Mouse (Mus musculus): ENCODE data around the gene Acp7. TPM values are rescaled to one million over a fixed set of nuclear protein-coding genes. Genes with fewer than 3 reads are reported as not detected.

The Acp7 gene
- polyA plus RNA-seq, 1 experiment: not detected

DNA sequence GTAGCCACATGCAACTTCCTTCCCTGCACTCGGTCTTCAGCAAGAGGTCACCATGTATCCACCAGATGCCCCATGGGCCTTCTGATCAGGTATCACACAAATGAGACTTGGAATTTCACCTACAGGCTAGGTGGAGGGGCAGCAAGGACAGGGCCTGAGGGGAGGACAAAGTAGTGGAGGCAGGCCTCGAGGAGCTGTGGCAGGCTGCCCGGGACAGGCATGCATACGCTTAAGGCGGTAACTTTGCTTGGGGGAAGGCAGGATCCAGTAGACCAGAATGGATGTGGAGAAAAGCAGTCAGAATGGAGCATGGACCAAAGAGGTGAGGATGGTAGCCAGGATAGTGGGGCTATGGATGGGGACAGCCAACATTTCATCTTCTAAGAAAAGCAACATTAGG is 51.3 kb downstream of the Acp7 start:
- WGBS: 58% methylated on average over 5 of the region's 5 CpGs
- DNase-seq (ENCODE audit: low read depth, low spot score): no peak

DNA sequence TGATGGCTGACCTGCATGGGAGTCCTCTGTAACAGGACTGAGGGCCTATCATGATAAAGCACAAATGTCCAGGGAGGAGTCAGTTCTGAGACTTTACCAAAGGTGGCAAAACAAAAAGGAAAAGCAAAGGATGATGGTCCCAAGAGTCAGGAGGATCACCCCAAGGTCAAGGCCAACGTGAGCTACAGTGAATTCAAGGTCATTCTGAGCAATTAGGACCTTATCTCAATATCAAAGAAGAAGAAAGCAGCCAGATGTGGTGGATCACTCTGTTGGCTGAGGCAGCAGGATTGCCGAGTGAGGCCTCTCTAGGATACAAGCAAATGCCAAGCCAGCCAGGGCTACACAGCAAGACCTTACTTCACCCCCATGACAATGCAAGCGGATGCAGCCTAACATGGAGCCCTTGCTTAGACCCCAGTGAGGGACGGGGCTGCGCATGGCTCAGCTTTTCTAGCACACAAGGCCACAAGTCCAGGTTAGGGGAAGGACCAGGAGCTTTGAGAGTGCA is 52.5 kb downstream of the Acp7 start:
- no peak for DNase-seq (ENCODE audit: low read depth, low spot score)
- 61% methylated on average over 5 of the region's 5 CpGs for WGBS

DNA sequence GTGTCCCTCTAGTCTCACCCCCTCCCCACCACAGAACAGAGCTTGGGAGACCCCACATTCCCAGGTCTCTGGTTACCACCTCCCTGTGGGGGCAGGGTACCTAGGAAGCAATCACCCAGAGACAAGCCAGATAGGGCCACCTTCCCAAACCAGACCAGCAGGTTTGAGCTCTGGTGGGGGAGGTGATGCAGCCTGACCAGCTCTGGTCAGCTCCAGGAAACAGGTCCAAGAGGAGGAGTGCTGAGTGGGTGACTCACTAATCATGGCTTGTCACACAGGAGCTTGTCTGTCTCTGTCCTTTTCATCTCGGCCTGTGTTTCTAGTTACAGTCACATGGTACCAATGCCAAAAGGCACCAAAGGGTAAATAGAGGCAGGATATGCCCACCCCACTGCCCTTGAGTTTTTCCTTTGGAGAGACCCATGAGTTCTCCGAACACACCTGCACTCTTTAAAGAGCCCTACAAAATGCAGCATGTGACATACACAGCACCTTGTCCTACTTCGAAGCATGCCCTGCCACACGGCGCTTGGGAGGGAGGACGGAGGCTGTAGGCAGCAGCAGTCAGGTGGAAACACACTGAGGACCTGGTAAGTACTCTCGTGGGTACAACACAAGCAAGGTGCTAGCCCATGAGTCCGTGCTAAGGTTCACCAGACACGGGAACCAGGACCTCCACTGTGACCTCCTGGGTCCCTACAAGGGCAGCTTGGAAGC is 53.1 kb downstream of the Acp7 start:
- WGBS: 32% methylated on average over 9 of the region's 9 CpGs
- peak; percentile 84 for DNase-seq (ENCODE audit: low read depth, low spot score)

DNA sequence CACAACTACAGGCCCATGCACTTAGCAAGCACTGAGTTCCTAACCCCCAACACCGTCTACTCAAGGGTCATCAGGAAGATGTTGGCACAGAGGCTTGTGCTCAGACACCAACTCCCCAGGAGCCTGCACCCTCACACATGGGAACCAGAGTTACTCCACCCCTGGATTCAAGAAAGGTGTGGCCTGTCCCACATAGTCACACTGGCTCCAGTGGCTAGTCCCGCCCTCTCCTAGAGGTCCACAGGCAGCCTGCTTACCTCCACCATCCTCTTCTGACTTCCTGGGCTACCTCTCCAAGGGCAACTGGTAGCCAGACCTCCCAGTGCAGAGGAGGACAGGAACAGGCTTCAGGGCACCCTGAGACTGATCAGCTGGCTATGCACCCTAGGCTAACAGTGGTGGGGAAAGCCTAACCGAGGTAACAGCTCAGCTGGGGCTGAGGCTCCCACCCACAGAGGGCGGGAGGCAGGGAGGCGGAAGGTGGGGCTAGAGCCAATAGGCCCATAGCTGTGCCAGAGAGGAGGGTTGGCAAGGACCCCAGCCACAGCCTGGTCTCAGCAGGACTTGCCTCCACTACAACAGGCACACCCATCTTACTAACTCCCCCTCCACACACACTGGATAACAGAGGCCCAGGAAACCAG is 54.7 kb downstream of the Acp7 start:
- WGBS: 21% methylated on average over 5 of the region's 5 CpGs
- no peak for DNase-seq (ENCODE audit: low read depth, low spot score)

DNA sequence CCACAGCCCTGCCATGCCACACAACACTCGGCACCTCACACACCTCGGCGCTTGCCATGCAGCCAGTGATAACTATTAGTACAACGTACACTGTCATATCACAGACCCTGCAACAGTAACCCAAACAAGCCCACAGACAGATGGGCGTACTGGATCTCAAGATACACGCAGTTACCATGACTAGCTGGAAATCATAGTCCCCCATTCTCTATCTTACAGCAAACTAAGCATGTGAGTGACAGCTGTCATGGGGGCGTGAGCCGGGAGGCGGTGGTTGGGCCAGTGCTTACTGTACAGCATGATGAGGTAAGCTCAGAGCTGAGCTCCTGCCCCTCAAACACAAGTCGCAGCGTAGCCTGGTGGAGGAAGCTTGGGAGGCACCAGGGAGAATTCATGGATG is 55.5 kb downstream of the Acp7 start:
- WGBS: 81% methylated on average over 11 of the region's 11 CpGs
- no peak for DNase-seq (ENCODE audit: low read depth, low spot score)

DNA sequence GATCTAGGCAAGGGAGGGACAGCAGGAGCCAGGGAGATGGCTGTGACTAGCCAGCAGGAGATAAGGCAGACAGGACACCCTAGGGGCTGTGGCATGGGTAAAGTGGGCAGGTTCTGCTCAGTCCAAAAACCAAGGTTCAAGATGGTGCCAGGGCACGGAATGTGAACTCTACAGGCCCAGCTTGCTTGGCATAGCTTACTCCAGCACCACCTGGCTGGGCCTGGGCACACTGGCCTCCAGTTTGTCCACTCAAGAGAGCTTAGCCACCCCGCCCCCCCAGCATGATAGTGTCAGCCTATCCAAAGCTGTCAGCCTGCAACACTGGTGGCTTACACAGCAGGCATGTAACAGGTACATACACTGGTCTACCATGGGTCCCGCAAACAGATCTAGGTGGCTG is 57.9 kb downstream of the Acp7 start:
- DNase-seq (ENCODE audit: low read depth, low spot score): no peak
- 81% methylated on average over 3 of the region's 3 CpGs for WGBS

DNA sequence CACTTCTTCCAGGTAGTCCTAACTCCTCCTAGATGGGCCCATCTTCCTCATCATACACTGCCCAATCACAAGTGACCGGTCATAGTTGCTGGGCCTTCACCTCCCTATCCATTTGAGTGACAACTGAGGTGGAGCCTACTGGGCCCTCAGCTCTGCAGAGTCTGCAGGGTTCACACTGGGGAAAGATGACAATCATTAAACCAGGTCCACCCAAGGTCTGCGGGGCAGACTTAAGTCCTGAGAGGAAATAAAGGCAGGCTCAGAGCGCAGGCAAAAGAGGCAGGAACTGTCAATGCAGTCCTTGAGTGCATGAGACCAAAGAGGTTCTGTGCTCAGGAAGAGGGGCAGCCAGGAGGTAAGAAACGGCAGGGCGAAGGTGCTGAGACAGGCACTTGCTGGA is 58.4 kb downstream of the Acp7 start:
- DNase-seq (ENCODE audit: low read depth, low spot score): no peak

DNA sequence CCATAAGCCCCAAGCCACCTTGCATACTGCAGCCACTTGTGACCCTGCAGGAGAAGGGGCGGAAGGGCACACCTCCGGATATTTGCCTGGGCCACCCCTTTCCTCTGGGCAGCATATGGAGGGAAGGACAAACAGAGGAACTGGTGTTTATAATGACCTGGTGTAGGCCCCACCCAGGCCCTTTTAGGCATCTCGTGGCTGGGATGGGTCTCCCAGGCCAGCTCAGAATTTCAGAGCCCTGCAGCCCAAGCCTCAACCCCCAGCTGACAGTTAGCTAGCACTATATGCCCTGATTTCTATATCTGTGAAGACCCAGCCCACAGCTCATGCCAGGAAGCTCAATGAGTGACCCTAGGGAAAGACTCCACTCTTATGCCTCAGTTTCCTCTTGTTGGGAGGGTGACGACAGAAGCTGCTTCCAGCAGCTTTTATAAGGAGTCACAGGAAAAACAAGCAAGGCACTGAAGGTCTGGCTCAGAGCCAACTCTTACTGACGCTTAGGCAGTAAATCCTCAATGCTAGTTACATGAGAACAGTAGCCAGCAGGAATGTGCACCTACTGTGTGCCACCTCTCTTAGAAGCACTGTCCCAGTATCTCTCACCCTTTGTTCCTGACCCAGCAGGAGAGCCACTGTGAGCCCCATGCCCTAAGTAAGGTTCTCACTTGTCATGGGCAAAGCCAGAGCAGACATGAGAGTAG is 60.0 kb downstream of the Acp7 start:
- 15% methylated on average over 5 of the region's 5 CpGs for WGBS

More for the DNA sequence above, 58.4 kb downstream of the Acp7 start:
- 52% methylated on average over 5 of the region's 5 CpGs for WGBS

DNA sequence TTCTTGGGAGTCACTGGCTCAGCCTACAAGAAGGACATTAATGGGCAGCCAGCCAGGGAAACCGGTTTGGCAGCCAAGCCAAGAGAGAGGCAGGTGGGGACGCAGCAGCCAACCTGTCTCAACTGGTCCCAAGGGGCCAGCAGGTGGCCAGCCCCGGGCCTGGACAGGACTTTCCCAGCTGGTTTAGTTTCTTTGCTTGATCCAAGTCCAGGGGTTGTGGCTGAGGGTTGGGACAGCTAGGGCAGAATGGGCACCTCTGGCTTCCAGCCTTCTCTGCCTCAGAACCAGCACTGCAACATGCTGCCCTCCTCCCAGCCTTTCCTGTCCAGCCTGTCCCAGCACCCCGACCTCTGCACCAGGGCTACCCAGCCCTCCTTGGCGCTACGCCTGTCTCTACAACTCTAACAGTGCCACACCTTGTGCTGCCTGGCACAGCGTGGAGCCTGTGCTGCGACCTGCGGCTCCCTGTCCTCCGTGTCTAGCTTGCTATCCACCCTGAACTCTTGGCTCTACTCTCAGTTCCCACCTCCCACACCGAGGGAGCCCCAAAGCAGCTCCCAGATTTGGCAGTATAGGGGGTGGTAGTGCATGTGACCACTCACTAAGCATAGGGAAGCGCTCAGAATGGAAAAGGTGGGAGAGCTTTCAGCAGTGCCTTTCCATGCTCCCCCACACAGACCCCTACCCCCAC is 60.7 kb downstream of the Acp7 start:
- peak; percentile 91 for DNase-seq (ENCODE audit: low read depth, low spot score)
- WGBS: 25% methylated on average over 12 of the region's 12 CpGs

More for the DNA sequence above, 60.0 kb downstream of the Acp7 start:
- DNase-seq (ENCODE audit: low read depth, low spot score): no peak

DNA sequence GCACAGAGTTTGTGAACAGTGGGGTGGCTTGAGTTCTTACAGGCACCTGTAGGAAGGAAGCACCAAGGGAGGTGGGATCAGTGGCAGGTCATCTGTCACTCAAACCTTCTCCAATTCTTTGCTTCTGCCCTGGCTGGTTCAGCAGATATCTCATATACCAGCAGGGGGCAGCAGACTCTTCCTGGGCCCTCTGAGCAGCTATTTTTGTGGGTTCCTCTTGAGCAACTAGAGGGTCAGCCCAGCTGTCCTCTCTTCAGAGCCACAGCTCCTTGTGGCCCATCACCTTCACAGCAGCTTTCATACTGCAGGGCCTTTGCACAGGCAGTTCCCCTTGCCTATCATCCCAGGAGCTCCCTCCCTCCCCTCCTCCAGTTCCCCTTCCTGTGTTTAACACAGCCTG is 62.9 kb downstream of the Acp7 start:
- no peak for DNase-seq (ENCODE audit: low read depth, low spot score)

DNA sequence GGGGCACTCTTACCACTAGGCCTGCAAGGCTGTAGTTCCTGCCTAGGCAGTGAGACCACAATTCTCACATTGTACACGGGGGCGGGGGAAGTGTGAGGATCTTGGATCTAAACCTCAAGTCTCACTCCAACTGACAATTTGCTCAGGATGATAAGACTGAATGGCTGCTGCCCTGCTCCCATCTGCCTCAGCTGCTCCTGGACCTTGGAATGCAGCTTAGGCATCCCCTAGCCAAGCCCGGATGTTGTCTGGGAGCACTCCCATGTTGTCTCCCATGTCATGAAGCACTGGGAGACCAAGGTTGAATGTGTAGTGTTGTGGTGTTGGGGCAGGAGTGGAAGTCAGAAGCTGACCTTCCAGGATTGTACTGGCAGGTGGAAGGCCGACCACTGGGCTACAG is 63.6 kb downstream of the Acp7 start:
- DNase-seq (ENCODE audit: low read depth, low spot score): no peak
- 86% methylated on average over 4 of the region's 4 CpGs for WGBS

DNA sequence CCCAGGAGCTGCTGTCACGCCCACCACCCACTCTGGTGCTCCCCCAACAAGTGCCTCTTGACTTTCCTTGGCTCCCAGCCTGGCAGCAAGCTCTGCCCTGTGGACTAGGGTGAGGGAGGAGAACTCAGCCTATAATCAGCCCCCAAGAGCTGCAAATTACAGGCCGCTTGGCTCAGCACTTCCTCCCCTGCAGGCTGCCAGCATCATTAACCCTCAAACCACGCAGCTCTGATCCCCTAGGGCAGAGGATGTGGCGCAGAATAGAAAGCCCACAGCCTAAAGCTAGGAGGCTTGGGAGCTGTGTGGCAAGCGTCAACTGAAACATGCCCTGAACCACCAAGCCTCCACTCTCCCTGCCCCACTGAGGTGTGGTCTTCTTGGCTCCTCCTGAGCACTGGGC is 65.7 kb downstream of the Acp7 start:
- no peak for DNase-seq (ENCODE audit: low read depth, low spot score)
- WGBS: 83% methylated on average over 5 of the region's 5 CpGs

DNA sequence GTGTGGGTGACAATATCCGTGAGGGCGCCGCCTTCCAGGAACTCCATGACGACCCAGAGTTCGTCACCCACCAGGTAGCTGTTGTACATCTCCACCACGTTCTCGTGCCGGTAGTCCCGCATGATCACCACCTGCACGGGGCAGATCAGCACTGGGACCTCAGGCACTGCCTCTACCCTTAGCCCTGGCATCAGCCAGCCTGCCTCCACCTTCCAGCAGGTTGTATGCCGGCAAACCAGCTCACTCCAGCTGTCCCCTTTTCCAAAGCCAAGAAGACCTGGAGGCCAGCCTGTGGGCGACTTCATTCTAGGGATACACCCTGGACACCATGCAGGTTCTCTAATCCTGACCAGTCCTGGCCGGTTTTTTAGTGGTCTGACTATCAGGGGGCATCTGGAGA is 68.2 kb downstream of the Acp7 start:
- 91% methylated on average over 13 of the region's 13 CpGs for WGBS
- DNase-seq (ENCODE audit: low read depth, low spot score): no peak

DNA sequence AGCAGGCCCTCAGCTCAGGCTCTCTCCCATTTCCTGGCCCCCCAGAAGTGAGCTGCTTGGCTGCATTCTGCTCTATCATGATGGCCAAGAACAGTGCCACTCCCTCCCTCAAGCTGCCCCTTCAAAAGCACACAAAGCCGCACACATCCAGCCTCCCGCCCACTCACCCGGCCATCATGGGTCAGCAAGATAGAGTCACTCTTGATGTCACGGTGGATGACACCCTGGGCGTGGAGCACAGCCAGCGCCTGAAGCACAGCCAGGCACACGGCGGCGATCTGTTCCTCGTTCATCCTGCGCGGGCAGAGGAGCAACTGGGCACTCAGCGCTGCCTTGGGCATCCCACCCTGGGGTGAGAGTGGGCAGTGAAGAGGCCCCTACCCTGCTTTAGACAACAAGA is 68.8 kb downstream of the Acp7 start:
- no peak for DNase-seq (ENCODE audit: low read depth, low spot score)
- WGBS: 88% methylated on average over 13 of the region's 13 CpGs

DNA sequence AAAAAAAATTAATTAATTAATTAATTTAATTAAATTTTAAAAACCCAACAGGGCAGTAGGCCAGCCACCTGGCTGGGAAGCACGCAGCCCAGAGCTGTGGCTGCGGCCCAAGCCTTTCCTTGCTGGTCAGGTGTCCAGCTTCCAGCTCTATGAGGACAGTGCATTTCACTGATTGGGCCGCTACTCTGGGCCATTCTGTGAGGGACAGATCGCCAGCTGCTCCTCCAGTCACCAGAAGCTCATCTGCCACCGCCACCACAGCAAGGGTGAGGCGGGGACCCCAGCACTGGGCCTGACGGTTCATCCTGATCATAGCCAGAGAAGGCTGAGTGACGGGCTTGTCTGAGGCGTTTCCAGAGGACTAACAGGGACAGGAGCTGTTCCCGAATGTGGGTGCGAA is 69.2 kb downstream of the Acp7 start:
- DNase-seq (ENCODE audit: low read depth, low spot score): no peak
- 95% methylated on average over 11 of the region's 11 CpGs for WGBS

DNA sequence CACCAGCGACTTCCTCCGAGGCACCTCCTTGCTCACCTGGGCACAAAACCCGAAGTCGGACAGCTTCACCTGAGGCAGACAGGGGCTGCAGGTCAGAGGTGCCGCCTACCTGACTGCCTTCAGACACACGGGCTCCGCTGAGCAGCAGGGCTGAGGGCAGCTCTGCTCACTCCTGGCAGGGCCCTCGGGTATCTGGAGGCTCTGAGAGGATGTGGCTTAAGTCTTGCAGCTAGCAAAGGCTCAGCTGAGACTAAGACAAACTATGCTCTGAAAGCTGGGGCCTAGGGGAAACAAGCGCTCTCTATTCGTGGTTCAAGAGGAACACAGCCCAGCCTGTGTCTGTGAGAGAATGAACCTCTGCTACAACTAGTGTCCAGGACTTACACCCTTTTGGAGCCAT is 70.3 kb downstream of the Acp7 start:
- 87% methylated on average over 10 of the region's 10 CpGs for WGBS
- no peak for DNase-seq (ENCODE audit: low read depth, low spot score)

DNA sequence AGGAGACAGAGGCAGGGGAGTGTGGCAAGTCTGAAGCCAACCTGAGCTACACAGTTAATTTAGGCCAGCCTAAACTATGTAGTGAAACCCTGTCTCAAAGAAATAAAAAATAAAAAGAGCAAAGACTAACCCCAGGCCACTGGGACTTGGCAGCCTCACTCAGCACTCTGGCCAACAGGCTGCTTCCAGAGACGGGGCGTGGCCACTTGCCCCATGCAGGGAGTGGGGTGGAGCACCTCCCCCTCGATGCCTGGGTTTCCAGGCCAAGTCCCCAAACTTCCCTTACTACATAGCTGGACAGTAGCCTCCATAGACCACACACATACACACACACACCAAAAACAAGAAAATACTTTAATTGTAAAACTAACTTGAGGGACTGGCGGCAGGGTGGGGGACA is 72.6 kb downstream of the Acp7 start:
- DNase-seq (ENCODE audit: low read depth, low spot score): no peak
- 21% methylated on average over 4 of the region's 4 CpGs for WGBS

DNA sequence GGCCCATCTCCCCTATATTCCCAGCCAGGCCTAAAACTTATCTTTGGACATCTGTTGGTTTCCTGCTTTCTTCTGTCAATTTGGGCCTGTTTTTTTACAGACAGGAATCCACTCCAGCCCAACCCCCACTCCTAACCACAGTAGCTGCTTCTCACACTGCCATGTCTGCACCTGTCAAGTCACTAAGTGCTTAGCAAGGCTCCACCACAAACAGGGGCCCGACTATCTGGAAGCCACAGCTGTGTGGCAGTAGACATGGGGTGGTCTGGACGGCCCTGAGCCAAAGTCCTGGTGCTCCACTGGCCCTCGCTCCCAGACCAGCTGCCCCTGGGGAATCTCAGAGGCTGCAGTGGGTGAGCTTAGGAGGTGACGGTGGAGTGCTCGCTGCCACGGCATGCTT is 73.4 kb downstream of the Acp7 start:
- 71% methylated on average over 6 of the region's 6 CpGs for WGBS
- no peak for DNase-seq (ENCODE audit: low read depth, low spot score)

Data from large intestine, adult 2 months (tissue).